8 mouse cellular contexts compared by ENCODE assay signal in the genomic region with DNA sequence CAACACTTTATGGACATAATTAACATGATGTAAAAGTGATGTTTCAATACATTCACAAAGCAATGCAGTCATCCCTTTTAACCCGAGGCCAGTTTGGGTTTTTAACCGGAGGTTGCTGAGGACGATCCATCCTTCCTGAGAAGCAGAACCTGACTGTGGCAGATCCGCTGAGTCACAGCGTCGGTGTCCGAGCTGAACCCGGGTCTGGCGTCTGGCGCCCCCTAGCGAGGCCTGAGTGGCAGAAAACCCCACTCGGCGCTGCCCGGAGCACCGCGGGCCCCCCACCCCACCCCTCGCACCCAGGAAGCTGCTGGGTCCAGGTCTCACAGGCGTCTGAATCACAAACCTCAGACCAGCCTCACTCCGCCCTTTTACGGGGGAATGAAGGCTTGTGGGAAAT. TPM values are rescaled to one million over a fixed set of nuclear protein-coding genes. Genes with fewer than 3 reads are reported as not detected.
DNase-seq lines count a peak whose midpoint lies in the region; ATAC-seq and TF ChIP-seq lines count a peak whose summit lies in the region.

No protein-coding gene starts in this region.

- H3K27ac ChIP-seq in layer of hippocampus, adult 2 months, result peak overlapping the region; percentile 81
- no peak overlapping the region for H3K27ac ChIP-seq in embryonic facial prominence, embryonic 11.5 days (replicated peaks; ENCODE audit: low read depth, low read length)
- no peak overlapping the region for H3K27ac ChIP-seq in heart, embryonic 15.5 days

- WGBS in embryonic facial prominence, embryonic 11.5 days, result 5% methylated on average over 20 of the region's 20 CpGs
- WGBS in heart, embryonic 15.5 days, result 2% methylated on average over 20 of the region's 20 CpGs

- no peak overlapping the region for H3K4me2 ChIP-seq in embryonic facial prominence, embryonic 11.5 days (ENCODE audit: low read depth, low read length)
- peak overlapping the region; percentile 49 for H3K4me2 ChIP-seq in heart, embryonic 15.5 days

- H3K9ac ChIP-seq in embryonic facial prominence, embryonic 11.5 days (replicated peaks; ENCODE audit: low read length), result no peak overlapping the region
- no peak overlapping the region for H3K9ac ChIP-seq in heart, embryonic 15.5 days

- peak; percentile 64 to 76 for DNase-seq in layer of hippocampus, adult 2 months (ENCODE audit: low spot score in 2 of 2)
- DNase-seq in layer of hippocampus, adult 9-10 months (ENCODE audit: low spot score), result no peak
- peak; percentile 88 for DNase-seq in adrenal gland, postnatal 25 days
- peak; percentile 74 for DNase-seq in embryonic facial prominence, embryonic 11.5 days (ENCODE audit: low spot score)
- peak; percentile 62 for DNase-seq in layer of hippocampus, postnatal 36 days
- peak; percentile 66 for DNase-seq in thymus, postnatal 14 days

- H3K36me3 ChIP-seq in embryonic facial prominence, embryonic 11.5 days (replicated peaks; ENCODE audit: control insufficient read depth, insufficient read depth, low read depth, low read length), result no peaks in the 10 kb centered on the region
- H3K36me3 ChIP-seq in heart, embryonic 15.5 days, result no peaks in the 10 kb centered on the region

- H3K4me3 ChIP-seq in layer of hippocampus, adult 2 months, result no peak overlapping the region
- H3K4me3 ChIP-seq in embryonic facial prominence, embryonic 11.5 days (ENCODE audit: low read depth, low read length), result no peak overlapping the region
- H3K4me3 ChIP-seq in heart, embryonic 15.5 days, result no peak overlapping the region

- H3K9me3 ChIP-seq in embryonic facial prominence, embryonic 11.5 days (replicated peaks; ENCODE audit: control insufficient read depth, low read length), result no peaks in the 10 kb centered on the region
- H3K9me3 ChIP-seq in heart, embryonic 15.5 days (replicated peaks), result no peaks in the 10 kb centered on the region

- H3K27me3 ChIP-seq in embryonic facial prominence, embryonic 11.5 days (ENCODE audit: control insufficient read depth, insufficient read depth, low read length), result peaks cover 3% of the 10 kb centered on the region; the same call in 1 of the 2 replicates
- peaks cover 13% of the 10 kb centered on the region for H3K27me3 ChIP-seq in heart, embryonic 15.5 days

- peak; percentile 91 for TF ChIP-seq CTCF in layer of hippocampus, adult 2 months (conservative IDR thresholded peaks at IDR 0.05)

- ATAC-seq in embryonic facial prominence, embryonic 11.5 days (replicated peaks; ENCODE audit: insufficient number of reproducible peaks, low FRiP score, low TSS enrichment, low read depth), result no peak
- no peak for ATAC-seq in heart, embryonic 15.5 days (replicated peaks; ENCODE audit: insufficient number of reproducible peaks, insufficient read depth, low FRiP score, low read depth)
- peak; percentile 93 for ATAC-seq in megakaryocyte, adult 5-6 weeks (ENCODE audit: poor library complexity, severe bottlenecking)

- H3K4me1 ChIP-seq in embryonic facial prominence, embryonic 11.5 days (ENCODE audit: control insufficient read depth, insufficient read depth, low read length), result no peaks in the 10 kb centered on the region
- no peaks in the 10 kb centered on the region for H3K4me1 ChIP-seq in heart, embryonic 15.5 days (replicated peaks)

RNA-seq across cellular contexts. Expression of a gene that starts 47.0 kb away (rescaled TPM):
- 100 to 1,000 TPM; 312 to 318 TPM for total RNA-seq in layer of hippocampus, adult 2 months (2021)
- 142 and 169 TPM in 2 replicates for total RNA-seq in adrenal gland, postnatal 25 days (2021)
- 18.2 and 27.1 TPM in 2 replicates for polyA plus RNA-seq in embryonic facial prominence, embryonic 11.5 days (2014; fragmentation: Nextera tagmentation; extraction: Ambion mirVana)
- polyA plus RNA-seq in heart, embryonic 15.5 days (2015; fragmentation: Nextera tagmentation; extraction: Ambion mirVana), result 1.2 and 5.7 TPM in 2 replicates
- 100 to 1,000 TPM; 310 to 316 TPM for total RNA-seq in layer of hippocampus, postnatal 36 days (2021)
- 0.09 and 0.36 TPM in 2 replicates for total RNA-seq in megakaryocyte, adult 5-6 weeks (2015)
- 0.48 and 1.5 TPM in 2 replicates for total RNA-seq in megakaryocyte, adult 5-6 weeks (2017)

Comparison
In these comparisons a context has a peak if more than half of its experiments do, and no peak if none do; other contexts are left out.
1. RNA of a gene that starts 47.0 kb away (total RNA-seq): 312 to 318 TPM in layer of hippocampus, adult 2 months, 310 to 316 TPM in layer of hippocampus, postnatal 36 days and 142 to 169 TPM in adrenal gland, postnatal 25 days; 0.09 to 1.5 TPM in megakaryocyte, adult 5-6 weeks; every median in the first group is over 10 times any median in the second.